Mouse (Mus musculus): ENCODE data around the gene Gns. TPM values are rescaled to one million over a fixed set of nuclear protein-coding genes. Genes with fewer than 3 reads are reported as not detected.

The Gns gene
- polyA plus RNA-seq, 1 experiment from 2014 or later: 36.4 TPM

DNA sequence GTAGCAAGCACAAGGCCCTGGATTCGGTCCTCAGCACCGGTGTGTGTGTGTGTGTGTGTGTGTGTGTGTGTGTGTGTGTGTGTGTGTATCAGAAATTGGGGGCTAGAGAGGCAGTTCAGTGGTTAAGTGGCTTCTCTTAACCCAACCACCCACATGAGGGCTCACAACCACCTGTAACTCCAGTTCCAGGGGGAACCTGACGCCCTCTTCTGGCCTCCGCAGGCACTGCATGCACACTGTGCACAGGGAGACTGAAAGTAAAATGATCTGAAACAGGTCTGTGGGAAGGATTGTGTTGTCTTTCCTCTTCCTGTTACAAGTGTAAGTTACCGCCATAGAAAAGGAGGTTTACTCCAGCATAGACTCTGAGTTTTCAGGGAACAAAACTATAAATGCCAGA, 62.2 kb downstream of the Gns start:
- no peaks in the 10 kb centered on the region for H3K9me3 ChIP-seq
- 51% methylated on average over 5 of the region's 5 CpGs for WGBS
- H3K27me3 ChIP-seq: no peaks in the 10 kb centered on the region
- peaks cover 84% of the 10 kb centered on the region for H3K4me1 ChIP-seq
- no peak overlapping the region for H3K9ac ChIP-seq
- no peak for ATAC-seq (ENCODE audit: borderline replicate concordance, extremely low read depth, low FRiP score, low TSS enrichment)
- H3K27ac ChIP-seq: peak overlapping the region; percentile 94
- H3K4me3 ChIP-seq: no peak overlapping the region
- H3K36me3 ChIP-seq: no peaks in the 10 kb centered on the region
- H3K4me2 ChIP-seq: no peak overlapping the region

DNA sequence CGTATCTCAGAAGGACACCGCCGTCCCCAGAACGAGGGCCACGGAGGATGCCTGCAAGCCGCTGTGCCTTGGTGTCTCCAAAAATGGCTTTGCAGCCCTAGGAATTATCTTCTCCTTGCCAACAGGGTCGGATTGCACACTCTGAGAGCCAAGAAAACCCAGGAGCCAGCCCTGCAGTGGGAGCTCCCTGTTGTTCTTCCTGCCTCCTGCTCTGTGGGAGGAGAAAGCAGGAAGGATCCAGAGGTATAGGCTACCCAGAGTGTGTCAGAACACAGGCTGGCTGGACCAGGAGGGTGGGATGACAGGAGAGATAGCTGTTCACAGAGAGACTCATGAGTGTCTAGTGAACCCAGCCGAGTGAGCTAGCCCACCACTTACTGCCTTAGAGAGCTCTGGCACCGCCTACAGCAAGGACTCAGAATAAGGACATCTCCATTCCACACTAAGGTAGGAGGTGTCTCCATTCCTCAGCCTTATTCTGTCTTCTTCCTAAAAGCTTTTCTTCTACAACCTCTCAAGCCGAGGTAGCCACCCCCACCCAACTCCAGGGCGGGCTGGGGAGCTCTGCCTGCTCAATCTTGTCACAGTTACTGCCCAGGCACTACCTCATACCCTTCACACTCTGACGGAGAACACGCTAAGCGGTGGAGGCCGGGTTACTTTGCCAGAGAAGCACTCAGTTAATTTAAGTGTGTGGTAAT, 63.3 kb downstream of the Gns start:
- Histone ChIP-seq H3K27me3 (no peaks in the 10 kb centered on the region), H3K4me3 (no peak overlapping the region), H3K9ac (no peak overlapping the region), H3K27ac (peak overlapping the region; percentile 94), H3K36me3 (no peaks in the 10 kb centered on the region), H3K4me1 (peaks cover 89% of the 10 kb centered on the region), H3K4me2 (no peak overlapping the region), H3K9me3 (no peaks in the 10 kb centered on the region)
- 65% methylated on average over 15 of the region's 15 CpGs for WGBS
- no peak for ATAC-seq (ENCODE audit: borderline replicate concordance, extremely low read depth, low FRiP score, low TSS enrichment)

DNA sequence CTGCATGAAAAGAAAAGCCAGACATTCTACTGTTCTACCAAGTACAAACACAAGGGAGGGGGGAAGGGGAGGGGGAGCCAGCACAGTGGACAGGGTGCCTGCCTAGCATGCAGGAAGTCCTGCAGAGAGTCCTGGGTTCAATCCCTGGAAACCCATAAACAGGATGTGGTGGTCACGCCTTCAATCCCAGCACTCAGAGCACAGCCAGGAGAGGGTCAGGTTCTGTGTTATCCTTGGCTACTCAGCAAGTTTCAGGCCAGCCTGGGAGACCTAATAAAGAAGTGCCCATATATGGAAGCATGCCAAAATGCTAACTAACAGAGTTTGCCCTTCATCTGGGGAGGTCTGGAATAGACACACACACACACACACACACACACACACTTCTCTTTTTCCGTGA, 64.2 kb downstream of the Gns start:
- no peak overlapping the region for H3K4me3 ChIP-seq
- peak overlapping the region; percentile 42 for H3K4me2 ChIP-seq
- H3K27ac ChIP-seq: peak overlapping the region; percentile 94
- H3K9me3 ChIP-seq: no peaks in the 10 kb centered on the region
- H3K9ac ChIP-seq: no peak overlapping the region
- peaks cover 86% of the 10 kb centered on the region for H3K4me1 ChIP-seq
- 13% methylated on average over 2 of the region's 2 CpGs for WGBS
- ATAC-seq (ENCODE audit: borderline replicate concordance, extremely low read depth, low FRiP score, low TSS enrichment): peak; percentile 63
- H3K27me3 ChIP-seq: no peaks in the 10 kb centered on the region
- H3K36me3 ChIP-seq: no peaks in the 10 kb centered on the region

DNA sequence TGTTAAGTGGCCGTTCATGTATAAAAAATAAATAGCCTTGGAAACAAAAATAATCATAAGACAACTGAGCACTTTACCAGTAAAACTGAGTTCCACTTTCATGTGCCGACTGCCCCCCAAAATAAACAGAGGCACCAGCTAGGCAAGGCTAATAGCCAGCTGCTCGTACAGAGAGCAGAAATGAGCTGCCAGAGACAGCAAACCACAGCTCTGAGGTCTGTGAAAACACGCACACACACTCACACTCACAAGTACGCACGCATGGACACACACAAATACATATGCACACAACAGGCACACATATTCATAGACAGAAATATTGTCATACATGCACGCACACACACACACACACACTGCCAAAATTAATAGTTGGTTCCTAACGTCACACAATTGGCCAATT, 64.7 kb downstream of the Gns start:
- WGBS: 9% methylated on average over 8 of the region's 8 CpGs
- Histone ChIP-seq H3K27me3 (no peaks in the 10 kb centered on the region), H3K9ac (no peak overlapping the region), H3K9me3 (no peaks in the 10 kb centered on the region), H3K27ac (peak overlapping the region; percentile 94), H3K4me3 (no peak overlapping the region), H3K36me3 (no peaks in the 10 kb centered on the region), H3K4me2 (peak overlapping the region; percentile 42), H3K4me1 (peaks cover 87% of the 10 kb centered on the region)
- peak; percentile 43; the same call in 1 of the 2 replicates for ATAC-seq (ENCODE audit: borderline replicate concordance, extremely low read depth, low FRiP score, low TSS enrichment)

DNA sequence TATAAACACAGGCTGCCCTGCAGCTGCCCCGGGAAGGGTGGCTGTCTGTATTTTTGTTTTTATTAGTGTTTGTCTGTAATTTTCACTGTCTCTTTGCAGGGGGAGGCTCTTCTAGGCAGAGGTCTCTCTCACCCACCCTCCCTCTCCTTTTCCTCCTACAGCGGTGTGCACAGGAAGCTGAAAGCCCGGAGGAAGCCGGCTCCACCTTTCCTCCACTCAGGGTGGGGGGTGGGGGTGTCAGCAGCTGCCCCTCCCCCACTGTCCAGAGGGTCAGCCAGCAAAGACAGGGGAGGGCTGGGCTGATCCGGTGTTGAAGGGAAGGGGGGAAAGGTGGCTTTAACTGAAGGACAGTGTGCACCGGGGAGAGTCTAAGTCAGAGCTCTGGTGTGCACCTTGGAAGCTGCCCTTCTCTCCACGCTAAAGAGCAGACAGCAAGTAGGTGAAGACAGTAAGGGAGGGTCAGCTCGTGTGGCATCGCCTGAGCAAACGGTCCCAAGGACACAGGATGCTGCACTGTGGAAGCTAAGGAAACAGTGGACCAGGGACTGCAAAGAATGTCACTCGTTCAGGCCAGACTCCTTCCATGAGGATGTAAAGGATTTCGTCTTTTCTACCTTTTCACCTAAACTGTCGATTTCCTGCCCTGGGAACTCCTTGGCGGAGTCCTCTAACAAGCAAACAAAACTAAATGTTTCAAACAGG, 65.2 kb downstream of the Gns start:
- Histone ChIP-seq H3K4me1 (peaks cover 93% of the 10 kb centered on the region), H3K27me3 (no peaks in the 10 kb centered on the region), H3K36me3 (no peaks in the 10 kb centered on the region), H3K4me2 (peak overlapping the region; percentile 42), H3K9ac (no peak overlapping the region), H3K27ac (peak overlapping the region; percentile 94), H3K4me3 (no peak overlapping the region), H3K9me3 (no peaks in the 10 kb centered on the region)
- WGBS: 9% methylated on average over 14 of the region's 14 CpGs
- ATAC-seq (ENCODE audit: borderline replicate concordance, extremely low read depth, low FRiP score, low TSS enrichment): peak; percentile 43; the same call in 1 of the 2 replicates

DNA sequence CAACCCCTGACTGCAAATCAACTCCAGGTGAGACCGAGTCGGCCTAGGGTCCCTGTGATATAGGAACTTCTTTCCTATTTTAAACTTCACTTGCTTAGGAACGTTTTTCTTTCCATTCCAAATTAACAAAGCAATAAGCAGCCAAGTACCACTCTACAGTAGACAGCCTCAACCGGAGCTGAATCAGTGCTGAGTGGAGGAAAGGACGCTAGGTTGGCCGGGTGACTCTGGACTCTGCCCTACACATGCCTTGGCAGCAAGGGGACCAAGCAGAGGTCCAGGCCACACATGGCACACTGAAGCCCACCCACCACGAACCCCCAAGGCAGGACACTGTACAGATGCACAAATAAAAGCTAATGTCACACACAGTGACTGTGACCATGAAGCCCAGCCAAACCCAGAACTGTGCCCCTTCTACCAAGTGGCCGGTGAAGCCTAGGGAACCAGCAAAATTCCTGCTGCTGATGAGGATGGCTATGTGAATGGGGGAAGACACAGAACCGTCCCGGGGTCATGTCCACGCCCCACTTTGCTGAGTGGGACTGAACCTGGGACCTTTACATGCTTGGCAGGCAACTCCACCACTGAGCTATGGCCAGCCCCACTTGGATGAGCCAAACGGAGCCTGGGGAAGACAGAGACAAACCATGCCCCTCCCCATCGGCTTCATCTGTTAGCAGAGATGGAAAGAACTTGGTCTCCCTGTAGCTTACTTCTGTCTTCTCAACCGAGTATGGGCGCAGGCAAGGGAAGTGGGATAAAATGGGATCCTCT, 66.1 kb downstream of the Gns start:
- Histone ChIP-seq H3K36me3 (no peaks in the 10 kb centered on the region), H3K4me2 (no peak overlapping the region; the same call in 1 of the 2 replicates), H3K9me3 (no peaks in the 10 kb centered on the region), H3K9ac (no peak overlapping the region), H3K4me3 (no peak overlapping the region), H3K27me3 (no peaks in the 10 kb centered on the region), H3K27ac (peak overlapping the region; percentile 94), H3K4me1 (peaks cover 96% of the 10 kb centered on the region)
- whole genome bisulfite sequencing: 53% methylated on average over 15 of the region's 15 CpGs
- no peak for ATAC-seq (ENCODE audit: borderline replicate concordance, extremely low read depth, low FRiP score, low TSS enrichment)

DNA sequence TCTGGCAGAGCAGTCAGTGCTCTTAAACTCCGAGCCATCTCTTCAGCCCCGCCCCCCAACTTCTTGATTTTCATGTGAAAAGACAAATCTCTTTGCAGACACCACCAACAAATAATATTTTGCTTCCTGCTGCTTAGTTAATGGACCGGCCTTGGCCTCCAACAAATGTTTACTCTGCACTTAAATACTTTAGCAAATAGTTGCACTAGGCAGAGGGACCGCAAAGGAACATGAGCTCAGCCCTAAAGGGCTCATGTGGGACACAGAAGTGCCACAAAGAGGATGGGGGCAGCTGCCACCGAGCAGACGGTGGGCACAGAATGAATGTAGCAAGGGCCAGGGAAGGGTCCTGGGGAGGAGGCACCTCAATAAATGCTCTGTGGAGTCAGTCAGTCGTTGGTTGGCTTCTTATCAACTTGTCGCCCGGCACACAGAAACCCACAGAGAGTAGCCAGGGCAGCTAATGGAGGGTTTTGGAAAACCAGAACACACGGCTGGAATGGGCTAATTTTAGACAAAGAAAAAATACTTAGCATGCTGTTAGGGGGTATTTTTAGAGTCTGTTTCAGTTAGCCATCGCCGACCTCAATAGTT, 67.2 kb downstream of the Gns start:
- Histone ChIP-seq H3K9ac (peak overlapping the region; percentile 11; the same call in 1 of the 2 replicates), H3K27me3 (no peaks in the 10 kb centered on the region), H3K4me3 (no peak overlapping the region), H3K27ac (peak overlapping the region; percentile 94), H3K4me2 (peak overlapping the region; percentile 33), H3K4me1 (peaks cover 98% of the 10 kb centered on the region), H3K36me3 (no peaks in the 10 kb centered on the region), H3K9me3 (no peaks in the 10 kb centered on the region)
- ATAC-seq (ENCODE audit: borderline replicate concordance, extremely low read depth, low FRiP score, low TSS enrichment): peak; percentile 21; the same call in 1 of the 2 replicates
- 12% methylated on average over 12 of the region's 12 CpGs for WGBS

DNA sequence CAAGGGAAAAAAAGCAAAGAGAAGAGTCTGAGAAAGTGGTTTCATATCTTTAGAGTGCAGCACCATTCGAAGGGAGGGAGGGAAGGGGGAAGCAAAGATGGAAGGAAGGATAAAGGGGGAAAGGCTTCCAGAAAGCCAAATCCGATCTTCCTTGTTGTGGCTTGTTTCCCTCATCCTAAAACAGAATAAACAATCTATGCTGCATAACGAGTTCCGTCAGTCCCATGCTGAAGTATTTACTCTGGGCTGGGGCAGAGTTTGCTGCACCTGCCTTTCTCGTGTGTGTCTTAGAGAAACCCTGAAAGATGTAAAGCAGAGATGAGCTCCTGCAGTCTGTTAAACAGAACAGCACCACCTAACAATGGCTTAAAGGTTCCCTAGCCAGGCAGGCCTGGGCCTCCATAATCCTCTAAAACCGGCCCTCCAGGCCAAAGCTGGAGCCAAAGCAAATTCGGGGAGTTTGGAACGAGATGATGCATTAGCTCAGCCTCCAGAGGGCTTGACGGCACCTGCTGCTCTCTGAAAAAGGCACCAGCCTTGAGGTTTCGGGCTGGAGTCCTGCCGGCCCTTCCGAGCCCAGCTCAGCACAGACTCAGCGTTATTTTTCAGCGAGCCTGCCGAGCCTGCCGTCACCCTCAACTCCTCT, 67.9 kb downstream of the Gns start:
- Histone ChIP-seq H3K36me3 (no peaks in the 10 kb centered on the region), H3K27me3 (no peaks in the 10 kb centered on the region), H3K27ac (peak overlapping the region; percentile 94), H3K9me3 (no peaks in the 10 kb centered on the region), H3K4me1 (peaks cover 96% of the 10 kb centered on the region), H3K4me3 (no peak overlapping the region), H3K9ac (0 out of 2 replicates have a peak overlapping the region, but pooled peaks have one; percentile 11), H3K4me2 (peak overlapping the region; percentile 33)
- WGBS: 30% methylated on average over 16 of the region's 16 CpGs
- ATAC-seq (ENCODE audit: borderline replicate concordance, extremely low read depth, low FRiP score, low TSS enrichment): no peak

DNA sequence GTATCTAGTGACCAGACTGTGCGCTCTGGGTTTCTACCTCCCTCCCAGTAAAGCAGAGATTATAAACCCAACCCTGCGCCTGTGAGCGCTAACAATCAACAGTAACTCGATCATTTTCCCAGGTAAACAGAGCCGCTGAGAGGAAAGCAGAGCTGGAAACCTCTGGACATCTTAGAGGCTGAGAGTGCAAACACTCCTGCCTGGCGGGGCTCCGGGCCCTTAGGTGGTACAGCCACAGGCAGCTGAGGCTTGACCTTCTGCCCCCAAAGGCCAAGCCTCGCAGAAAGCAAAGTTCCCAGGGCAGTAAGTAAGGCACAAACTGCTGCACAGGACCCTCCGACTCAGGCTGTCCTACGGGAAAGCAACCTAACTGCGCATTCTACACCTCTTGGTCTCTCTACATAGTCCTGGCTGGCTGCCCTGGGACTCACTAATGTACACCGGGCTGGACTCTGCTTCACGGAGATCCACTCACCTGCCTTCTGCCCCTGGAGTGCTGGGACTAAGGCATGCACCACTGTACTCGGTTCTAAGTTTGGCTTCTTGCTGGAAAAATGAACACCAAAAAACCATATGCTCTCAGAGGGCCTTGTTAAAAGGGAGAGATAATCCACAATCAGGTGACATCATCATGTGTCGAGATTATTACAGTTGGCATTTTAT, 69.7 kb downstream of the Gns start:
- Histone ChIP-seq H3K4me3 (no peak overlapping the region), H3K9me3 (no peaks in the 10 kb centered on the region), H3K4me1 (peaks cover 94% of the 10 kb centered on the region), H3K4me2 (peak overlapping the region; percentile 13; the same call in 1 of the 2 replicates), H3K27me3 (no peaks in the 10 kb centered on the region), H3K36me3 (no peaks in the 10 kb centered on the region), H3K27ac (peak overlapping the region; percentile 94), H3K9ac (no peak overlapping the region)
- ATAC-seq (ENCODE audit: borderline replicate concordance, extremely low read depth, low FRiP score, low TSS enrichment): no peak
- WGBS: 53% methylated on average over 15 of the region's 15 CpGs

DNA sequence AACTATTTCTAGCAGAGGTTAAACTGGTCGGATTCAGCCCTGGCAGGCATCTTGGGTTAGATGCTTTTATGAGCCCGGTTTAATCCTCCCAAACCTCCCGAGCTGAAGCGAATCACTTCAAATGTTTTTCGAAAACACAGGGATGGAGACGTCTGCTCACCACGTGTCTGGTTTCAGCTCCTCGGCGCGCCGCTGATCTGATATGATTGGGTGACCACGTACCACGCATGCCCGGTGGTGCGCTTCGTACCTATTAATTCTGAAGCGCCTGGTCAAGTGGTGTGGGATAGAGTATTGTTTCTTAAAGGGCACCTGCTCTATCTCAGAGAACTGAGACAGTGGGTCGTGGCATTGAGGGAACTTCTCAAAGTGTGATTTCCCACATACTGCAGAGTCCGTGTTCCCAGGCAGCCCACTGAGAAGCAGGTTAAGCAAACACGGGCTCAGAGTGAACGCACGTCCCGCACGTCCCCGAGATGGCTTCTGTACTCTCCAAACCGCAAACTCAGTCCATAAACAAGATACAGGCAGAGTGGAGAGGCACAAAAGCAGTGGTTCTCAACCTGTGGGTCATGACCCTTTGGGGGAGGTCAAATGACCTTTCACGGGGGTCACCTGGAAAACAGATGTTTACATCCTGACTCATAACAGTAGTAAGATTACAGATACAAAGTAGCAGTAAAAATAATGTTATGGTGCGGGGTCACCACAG, 70.8 kb downstream of the Gns start:
- no peaks in the 10 kb centered on the region for H3K27me3 ChIP-seq
- H3K9ac ChIP-seq: no peak overlapping the region
- peak overlapping the region; percentile 16; the same call in 1 of the 2 replicates for H3K4me2 ChIP-seq
- no peak for ATAC-seq (ENCODE audit: borderline replicate concordance, extremely low read depth, low FRiP score, low TSS enrichment)
- peak overlapping the region; percentile 60 for H3K27ac ChIP-seq
- peaks cover 94% of the 10 kb centered on the region for H3K4me1 ChIP-seq
- no peaks in the 10 kb centered on the region for H3K36me3 ChIP-seq
- H3K9me3 ChIP-seq: no peaks in the 10 kb centered on the region
- WGBS: 49% methylated on average over 28 of the region's 28 CpGs
- H3K4me3 ChIP-seq: no peak overlapping the region

Measured in lung, embryonic 15.5 days (tissue).